Mouse (Mus musculus): ENCODE results near the gene Piwil1. TPM values are rescaled to one million over a fixed set of nuclear protein-coding genes. Genes with fewer than 3 reads are reported as not detected.

Piwil1 gene
- total RNA-seq, 2 experiments from 2014 or later, result 0.17 TPM; not detected in 1

GRCm38 (mm10) chr5:128800592-128800991 is 98.3 kb downstream of the Piwil1 start:
- peak in 1 of 2 experiments; percentile 53 for DNase-seq (ENCODE audit: low spot score in 2 of 2)
- intact Hi-C loops (cut with DNase I), result no loop called here

Other genes with a start within 250 kb of the Piwil1 start
- 1 to 10 TPM; 3.1 to 3.9 TPM for gene Fzd10, start 101.7 kb upstream of the Piwil1 start, total RNA-seq (2021)